Mouse (Mus musculus): ENCODE data around the gene Ypel5. TPM values are rescaled to one million over a fixed set of nuclear protein-coding genes. Genes with fewer than 3 reads are reported as not detected.

The Ypel5 gene
- polyA plus RNA-seq, 1 experiment from 2014 or later: 87.7 TPM

- Histone ChIP-seq H3K4me1 (no peaks in the 10 kb centered on the region), H3K27ac (no peak overlapping the region), H3K9me3 (no peaks in the 10 kb centered on the region), H3K27me3 (replicated peaks) (no peaks in the 10 kb centered on the region), H3K4me3 (no peak overlapping the region), H3K4me2 (replicated peaks) (no peak overlapping the region), H3K36me3 (no peaks in the 10 kb centered on the region), H3K9ac (no peak overlapping the region)
- ATAC-seq (ENCODE audit: low FRiP score, low read depth): no peak
- 87% methylated on average over 7 of the region's 7 CpGs for WGBS
Measured at GRCm38 (mm10) chr17:72897076-72897475, 60.8 kb downstream of the Ypel5 start.

- no peak overlapping the region for H3K9ac ChIP-seq
- no peaks in the 10 kb centered on the region for H3K36me3 ChIP-seq
- no peaks in the 10 kb centered on the region for H3K4me1 ChIP-seq
- no peaks in the 10 kb centered on the region for H3K27me3 ChIP-seq (replicated peaks)
- no peak overlapping the region for H3K27ac ChIP-seq
- no peak overlapping the region for H3K4me3 ChIP-seq
- 87% methylated on average over 5 of the region's 5 CpGs for WGBS
- no peak overlapping the region for H3K4me2 ChIP-seq (replicated peaks)
- H3K9me3 ChIP-seq: no peaks in the 10 kb centered on the region
- ATAC-seq (ENCODE audit: low FRiP score, low read depth): no peak
Measured at GRCm38 (mm10) chr17:72897961-72898360, 61.7 kb downstream of the Ypel5 start.

- Histone ChIP-seq H3K27me3 (replicated peaks) (no peaks in the 10 kb centered on the region), H3K4me3 (no peak overlapping the region), H3K9me3 (no peaks in the 10 kb centered on the region), H3K4me2 (replicated peaks) (no peak overlapping the region), H3K4me1 (no peaks in the 10 kb centered on the region), H3K36me3 (no peaks in the 10 kb centered on the region), H3K27ac (no peak overlapping the region), H3K9ac (no peak overlapping the region)
- WGBS: 67% methylated on average over 3 of the region's 3 CpGs
- no peak for ATAC-seq (ENCODE audit: low FRiP score, low read depth)
Measured at GRCm38 (mm10) chr17:72898775-72899174, 62.5 kb downstream of the Ypel5 start.

Other genes with a start within 250 kb of the Ypel5 start
- 2.2 and 2.6 TPM in 2 replicates for gene Alk, start 231.8 kb upstream of the Ypel5 start, polyA plus RNA-seq (2016; fragmentation: Nextera tagmentation; extraction: Ambion mirVana)
- gene Lbh, start 81.9 kb downstream of the Ypel5 start, polyA plus RNA-seq (2016; fragmentation: Nextera tagmentation; extraction: Ambion mirVana): 4.7 and 5.6 TPM in 2 replicates